Mouse (Mus musculus) liver (tissue): ENCODE measurements around the gene Kcnk6.
"Not testable (repeated sequence)": the region's sequence is repeated elsewhere in the genome, so short reads cannot be mapped to it uniquely, and the experiment has no call there.

Experiments
- DNase-seq: peaks from one replicate; pipeline ENCODE4 v3.0.0-alpha.2; 2020; ENCODE audit warnings: mixed read lengths

The Kcnk6 gene

GRCm38 (mm10) chr7:29194230-29194629, 38.1 kb downstream of the Kcnk6 start:
- not testable (repeated sequence) for DNase-seq

GRCm38 (mm10) chr7:29181323-29181722, 51.0 kb downstream of the Kcnk6 start:
- not testable (repeated sequence) for DNase-seq

- DNase-seq, result no peak
These were observed 51.5 kb downstream of the Kcnk6 start for GRCm38 (mm10) chr7:29180854-29181236.

GRCm38 (mm10) chr7:29180077-29180853, 52.0 kb downstream of the Kcnk6 start, which contains the start of gene Psmd8:
TSS of gene Psmd8 (minus strand) at chr7:29180701.
- DNase-seq, result peak; percentile 97

GRCm38 (mm10) chr7:29179323-29179722, 53.0 kb downstream of the Kcnk6 start:
- DNase-seq, result peak; percentile 30

GRCm38 (mm10) chr7:29178106-29178505, 54.2 kb downstream of the Kcnk6 start:
- DNase-seq, result peak; percentile 10

- no peak for DNase-seq
These were observed 59.8 kb downstream of the Kcnk6 start for GRCm38 (mm10) chr7:29172390-29173016.
